Mouse (Mus musculus): ENCODE data around the gene Myo1b. TPM values are rescaled to one million over a fixed set of nuclear protein-coding genes. Genes with fewer than 3 reads are reported as not detected.

Myo1b gene
- polyA plus RNA-seq, 1 experiment from 2014 or later: 87.7 TPM

DNA sequence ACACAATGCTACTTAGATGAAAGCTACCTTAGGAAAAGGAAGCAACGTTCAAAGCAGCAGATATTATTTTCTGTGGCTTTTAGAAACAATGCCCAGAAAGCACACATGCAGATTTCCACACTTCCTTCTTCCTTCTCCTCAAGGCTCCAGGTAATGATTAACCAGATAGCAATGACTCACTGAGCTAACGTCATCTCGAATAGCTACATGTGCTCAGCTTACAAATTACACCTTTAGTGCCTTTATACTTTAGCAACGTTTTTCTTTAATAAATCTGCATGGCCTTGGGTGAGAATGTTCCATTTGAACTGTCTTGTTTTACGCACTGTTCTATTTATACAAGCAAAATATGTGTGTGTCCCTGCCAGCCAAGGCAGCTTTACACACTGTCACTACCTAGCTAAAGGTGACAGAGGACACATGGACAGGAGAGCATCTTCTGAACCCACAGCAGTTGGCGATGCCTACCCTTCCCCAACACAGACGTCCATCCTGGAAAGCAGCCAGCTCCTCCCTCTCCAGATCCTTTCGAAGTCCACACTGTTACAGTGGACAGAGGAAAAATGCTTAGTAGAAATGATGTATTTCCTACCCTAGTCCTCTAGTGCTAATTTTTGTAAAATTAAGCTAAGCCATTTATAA is 66.2 kb downstream of the Myo1b start:
- Histone ChIP-seq H3K27ac (replicated peaks; ENCODE audit: low read depth, low read length) (no peak overlapping the region), H3K4me2 (ENCODE audit: low read depth, low read length) (no peak overlapping the region), H3K36me3 (ENCODE audit: control insufficient read depth, insufficient read depth, low read length) (no peaks in the 10 kb centered on the region), H3K9ac (ENCODE audit: low read depth, low read length) (no peak overlapping the region), H3K27me3 (replicated peaks; ENCODE audit: control insufficient read depth, insufficient read depth, low read length) (no peaks in the 10 kb centered on the region), H3K9me3 (ENCODE audit: control insufficient read depth, low read length) (no peaks in the 10 kb centered on the region), H3K4me3 (ENCODE audit: low read depth, low read length) (no peak overlapping the region), H3K4me1 (ENCODE audit: control insufficient read depth, insufficient read depth, low read length) (peaks cover 6% of the 10 kb centered on the region; the same call in 1 of the 2 replicates)
- no peak; the same call in 1 of the 2 replicates for ATAC-seq (ENCODE audit: low read depth)
- no peak for DNase-seq (ENCODE audit: low spot score)
- WGBS: 57% methylated on average over 8 of the region's 8 CpGs

DNA sequence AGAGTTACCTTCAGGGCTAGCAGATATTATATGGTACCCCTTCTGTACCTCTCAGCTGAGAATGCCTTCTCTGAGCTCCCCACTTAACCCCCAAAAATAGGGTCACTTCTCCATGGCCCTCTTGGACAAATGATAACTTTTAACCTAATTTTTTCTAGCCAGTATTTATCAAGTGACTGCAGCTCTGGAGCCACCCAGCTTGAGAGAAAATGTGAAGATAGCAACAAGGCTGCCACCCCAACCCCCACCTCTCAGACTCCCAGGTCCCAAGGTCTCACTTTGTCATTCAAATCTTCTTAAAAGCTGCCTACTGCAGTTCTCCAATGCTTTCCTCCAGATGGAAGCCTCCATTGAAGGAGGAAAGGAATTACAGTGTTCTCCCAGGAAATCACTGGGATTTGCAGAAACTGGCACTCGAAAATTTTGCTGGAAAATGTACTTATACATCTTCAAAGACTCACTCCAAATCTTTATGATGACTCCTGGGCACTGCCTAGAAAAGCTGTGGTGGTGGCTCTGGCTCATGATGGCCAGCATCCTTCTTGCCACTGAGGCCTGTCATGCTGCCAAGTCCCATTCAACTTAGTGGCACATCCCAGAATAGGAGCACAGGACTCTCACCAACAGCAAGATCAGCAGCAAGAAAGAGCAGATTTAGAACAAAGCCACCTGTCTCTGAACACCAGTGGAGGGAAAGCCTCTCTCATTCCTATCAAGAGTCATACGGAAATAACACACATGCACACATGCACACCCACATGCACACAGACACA is 70.4 kb downstream of the Myo1b start:
- H3K27ac ChIP-seq (replicated peaks; ENCODE audit: low read depth, low read length): no peak overlapping the region
- WGBS: 76% methylated on average over 2 of the region's 2 CpGs

DNA sequence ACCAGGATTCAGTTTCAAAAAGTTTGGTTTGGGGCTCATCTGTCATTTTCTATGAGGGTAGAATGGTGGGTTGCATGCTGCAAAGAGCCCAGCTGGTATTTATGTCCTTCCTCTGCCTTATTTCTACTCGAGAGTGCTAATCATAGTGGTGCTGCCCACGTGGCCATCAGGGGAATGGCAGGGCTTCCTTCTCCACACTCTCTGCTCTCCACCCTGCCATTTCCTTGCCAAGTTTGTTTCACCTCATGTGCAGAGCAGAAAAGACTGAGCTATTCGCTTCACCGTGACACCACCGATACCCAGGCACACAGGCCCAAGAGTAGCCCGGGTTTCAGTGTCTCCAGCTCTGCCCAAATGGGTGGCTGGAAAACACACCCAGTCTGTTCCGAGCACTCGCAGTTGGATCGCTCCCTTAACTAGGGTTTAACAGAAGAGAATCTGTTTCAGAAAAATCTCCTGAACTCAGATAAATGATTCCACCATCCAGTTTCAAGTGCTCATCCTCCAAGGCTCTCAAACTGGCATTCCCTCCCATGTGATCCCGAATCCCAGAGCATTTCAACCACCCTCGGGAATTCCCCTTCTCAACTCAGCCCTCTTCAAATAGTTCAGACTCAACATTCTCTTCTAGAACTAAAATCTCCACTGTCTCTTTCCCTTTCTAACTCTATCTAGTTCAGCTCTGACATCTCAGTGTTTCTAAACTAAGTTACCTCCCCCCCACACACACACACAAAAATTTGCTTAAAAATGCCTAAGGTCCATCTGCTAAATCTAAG is 77.8 kb downstream of the Myo1b start:
- no peak overlapping the region for H3K9ac ChIP-seq (ENCODE audit: low read depth, low read length)
- ATAC-seq (ENCODE audit: low read depth): peak; percentile 73
- H3K36me3 ChIP-seq (ENCODE audit: control insufficient read depth, insufficient read depth, low read length): peaks cover 8% of the 10 kb centered on the region
- 0 out of 2 replicates have a peak overlapping the region, but pooled peaks have one; percentile 8 for H3K4me2 ChIP-seq (ENCODE audit: low read depth, low read length)
- 53% methylated on average over 11 of the region's 11 CpGs for WGBS
- H3K9me3 ChIP-seq (ENCODE audit: control insufficient read depth, low read length): no peaks in the 10 kb centered on the region
- peak; percentile 64 for DNase-seq (ENCODE audit: low spot score)
- H3K27me3 ChIP-seq (replicated peaks; ENCODE audit: control insufficient read depth, insufficient read depth, low read length): no peaks in the 10 kb centered on the region
- peaks cover 29% of the 10 kb centered on the region for H3K4me1 ChIP-seq (ENCODE audit: control insufficient read depth, insufficient read depth, low read length)
- no peak overlapping the region for H3K4me3 ChIP-seq (ENCODE audit: low read depth, low read length)
- peak overlapping the region; percentile 67 for H3K27ac ChIP-seq (replicated peaks; ENCODE audit: low read depth, low read length)

More for the DNA sequence above, 70.4 kb downstream of the Myo1b start:
- ATAC-seq (ENCODE audit: low read depth) (no peak), DNase-seq (ENCODE audit: low spot score) (no peak)
- Histone ChIP-seq H3K4me2 (ENCODE audit: low read depth, low read length) (no peak overlapping the region), H3K27me3 (replicated peaks; ENCODE audit: control insufficient read depth, insufficient read depth, low read length) (no peaks in the 10 kb centered on the region), H3K4me3 (ENCODE audit: low read depth, low read length) (no peak overlapping the region), H3K4me1 (ENCODE audit: control insufficient read depth, insufficient read depth, low read length) (peaks cover 18% of the 10 kb centered on the region), H3K36me3 (ENCODE audit: control insufficient read depth, insufficient read depth, low read length) (no peaks in the 10 kb centered on the region), H3K9me3 (ENCODE audit: control insufficient read depth, low read length) (no peaks in the 10 kb centered on the region), H3K9ac (ENCODE audit: low read depth, low read length) (no peak overlapping the region)

DNA sequence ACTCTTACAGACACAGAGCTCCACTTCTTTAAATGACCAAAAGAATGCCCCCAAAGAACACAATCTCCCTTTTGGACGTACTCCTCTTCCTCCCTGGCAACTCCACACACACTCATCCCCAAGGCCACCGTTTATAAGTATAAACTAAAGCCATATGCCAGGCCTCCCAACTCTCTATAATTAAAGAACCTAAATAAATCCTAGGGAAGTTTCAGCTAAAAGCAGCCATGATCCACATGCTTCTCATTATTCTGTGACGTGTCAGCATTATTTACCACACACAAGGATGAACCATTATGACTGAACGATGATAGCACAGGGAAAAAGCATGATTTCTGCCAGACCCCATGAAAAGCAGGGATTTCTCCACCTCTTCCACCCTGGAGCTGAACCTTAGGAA is 78.6 kb downstream of the Myo1b start:
- H3K9me3 ChIP-seq (ENCODE audit: control insufficient read depth, low read length): no peaks in the 10 kb centered on the region
- DNase-seq (ENCODE audit: low spot score) (peak; percentile 54), ATAC-seq (ENCODE audit: low read depth) (peak; percentile 24; the same call in 1 of the 2 replicates)
- 0 out of 2 replicates have a peak overlapping the region, but pooled peaks have one; percentile 8 for H3K4me2 ChIP-seq (ENCODE audit: low read depth, low read length)
- H3K27ac ChIP-seq (replicated peaks; ENCODE audit: low read depth, low read length): peak overlapping the region; percentile 67
- 31% methylated on average over 4 of the region's 4 CpGs for WGBS
- peaks cover 15% of the 10 kb centered on the region for H3K36me3 ChIP-seq (ENCODE audit: control insufficient read depth, insufficient read depth, low read length)
- no peak overlapping the region for H3K4me3 ChIP-seq (ENCODE audit: low read depth, low read length)
- H3K9ac ChIP-seq (ENCODE audit: low read depth, low read length): no peak overlapping the region
- H3K4me1 ChIP-seq (ENCODE audit: control insufficient read depth, insufficient read depth, low read length): peaks cover 29% of the 10 kb centered on the region
- H3K27me3 ChIP-seq (replicated peaks; ENCODE audit: control insufficient read depth, insufficient read depth, low read length): no peaks in the 10 kb centered on the region

DNA sequence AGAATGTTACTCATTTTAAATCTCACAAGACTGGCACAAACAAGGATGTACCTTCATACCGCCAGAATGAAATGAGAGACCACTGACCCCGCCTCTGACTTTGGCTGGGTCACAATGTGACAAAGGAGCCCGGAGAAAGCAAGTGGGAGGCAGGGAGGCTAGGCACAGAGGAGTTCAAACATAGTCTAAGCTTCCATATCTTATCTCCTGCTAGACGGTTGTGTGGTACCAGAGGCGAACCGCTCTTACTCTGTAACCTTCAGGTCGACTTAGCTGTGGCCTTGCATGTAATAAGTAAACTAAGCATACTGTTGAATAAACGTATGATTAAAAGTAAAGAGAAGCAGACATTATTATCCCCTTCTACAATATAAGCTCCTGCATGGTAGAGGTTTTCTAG is 80.1 kb downstream of the Myo1b start:
- no peak for DNase-seq (ENCODE audit: low spot score)
- H3K9ac ChIP-seq (ENCODE audit: low read depth, low read length): no peak overlapping the region
- no peaks in the 10 kb centered on the region for H3K27me3 ChIP-seq (replicated peaks; ENCODE audit: control insufficient read depth, insufficient read depth, low read length)
- 60% methylated on average over 8 of the region's 8 CpGs for WGBS
- H3K4me3 ChIP-seq (ENCODE audit: low read depth, low read length): no peak overlapping the region
- ATAC-seq (ENCODE audit: low read depth): no peak
- H3K36me3 ChIP-seq (ENCODE audit: control insufficient read depth, insufficient read depth, low read length): peaks cover 22% of the 10 kb centered on the region
- no peak overlapping the region for H3K27ac ChIP-seq (replicated peaks; ENCODE audit: low read depth, low read length)
- H3K4me1 ChIP-seq (ENCODE audit: control insufficient read depth, insufficient read depth, low read length): peaks cover 24% of the 10 kb centered on the region
- no peak overlapping the region for H3K4me2 ChIP-seq (ENCODE audit: low read depth, low read length)
- H3K9me3 ChIP-seq (ENCODE audit: control insufficient read depth, low read length): no peaks in the 10 kb centered on the region

DNA sequence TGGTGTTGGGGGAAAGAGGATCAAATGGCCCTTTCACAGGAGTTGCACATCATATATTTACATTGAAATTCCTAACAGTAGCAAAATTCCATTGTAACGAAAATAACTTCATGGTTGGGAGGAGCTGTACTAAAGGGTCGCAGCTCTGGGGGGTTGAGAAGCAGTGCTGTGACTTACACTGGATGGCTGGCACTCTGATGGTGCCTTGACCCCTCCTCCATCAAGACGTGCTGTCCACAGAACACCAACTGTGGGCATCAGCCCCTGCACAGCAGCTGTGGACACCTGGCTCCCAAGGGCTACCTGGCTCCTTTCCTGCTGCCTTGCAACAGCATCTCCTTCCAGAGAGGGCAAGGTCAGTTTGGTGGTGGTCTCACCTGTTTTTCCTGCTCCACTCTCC is 81.8 kb downstream of the Myo1b start:
- WGBS: 60% methylated on average over 3 of the region's 3 CpGs
- no peak overlapping the region for H3K9ac ChIP-seq (ENCODE audit: low read depth, low read length)
- no peaks in the 10 kb centered on the region for H3K27me3 ChIP-seq (replicated peaks; ENCODE audit: control insufficient read depth, insufficient read depth, low read length)
- no peak overlapping the region for H3K4me3 ChIP-seq (ENCODE audit: low read depth, low read length)
- no peaks in the 10 kb centered on the region for H3K9me3 ChIP-seq (ENCODE audit: control insufficient read depth, low read length)
- no peak overlapping the region for H3K27ac ChIP-seq (replicated peaks; ENCODE audit: low read depth, low read length)
- no peak overlapping the region for H3K4me2 ChIP-seq (ENCODE audit: low read depth, low read length)
- H3K4me1 ChIP-seq (ENCODE audit: control insufficient read depth, insufficient read depth, low read length): peaks cover 24% of the 10 kb centered on the region
- DNase-seq (ENCODE audit: low spot score) (no peak), ATAC-seq (ENCODE audit: low read depth) (no peak)
- H3K36me3 ChIP-seq (ENCODE audit: control insufficient read depth, insufficient read depth, low read length): peaks cover 22% of the 10 kb centered on the region

DNA sequence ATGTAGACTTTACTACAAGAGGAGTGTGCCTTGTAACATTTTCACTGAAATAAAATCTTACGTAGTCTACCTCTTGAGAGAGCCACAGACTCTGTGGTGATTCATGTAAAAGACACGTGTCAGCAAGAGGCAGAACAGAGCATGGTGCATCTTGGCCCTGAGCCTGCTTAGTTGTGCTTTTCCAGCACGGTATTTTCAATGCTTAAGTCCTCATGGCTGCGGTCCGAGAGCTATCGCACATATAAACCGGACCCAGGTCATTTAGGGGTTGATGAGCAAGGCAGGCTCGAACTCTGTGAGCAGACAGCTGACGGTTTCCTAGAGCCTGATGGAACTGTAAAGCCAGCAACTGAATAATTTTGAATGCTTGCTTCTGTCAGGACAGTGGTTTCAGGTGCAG is 86.5 kb downstream of the Myo1b start:
- Histone ChIP-seq H3K4me2 (ENCODE audit: low read depth, low read length) (no peak overlapping the region), H3K9ac (ENCODE audit: low read depth, low read length) (no peak overlapping the region), H3K36me3 (ENCODE audit: control insufficient read depth, insufficient read depth, low read length) (peaks cover 22% of the 10 kb centered on the region), H3K4me3 (ENCODE audit: low read depth, low read length) (no peak overlapping the region), H3K27ac (replicated peaks; ENCODE audit: low read depth, low read length) (no peak overlapping the region), H3K4me1 (ENCODE audit: control insufficient read depth, insufficient read depth, low read length) (no peaks in the 10 kb centered on the region), H3K9me3 (ENCODE audit: control insufficient read depth, low read length) (no peaks in the 10 kb centered on the region), H3K27me3 (replicated peaks; ENCODE audit: control insufficient read depth, insufficient read depth, low read length) (no peaks in the 10 kb centered on the region)
- 86% methylated on average over 9 of the region's 9 CpGs for WGBS
- DNase-seq (ENCODE audit: low spot score) (no peak), ATAC-seq (ENCODE audit: low read depth) (no peak)

DNA sequence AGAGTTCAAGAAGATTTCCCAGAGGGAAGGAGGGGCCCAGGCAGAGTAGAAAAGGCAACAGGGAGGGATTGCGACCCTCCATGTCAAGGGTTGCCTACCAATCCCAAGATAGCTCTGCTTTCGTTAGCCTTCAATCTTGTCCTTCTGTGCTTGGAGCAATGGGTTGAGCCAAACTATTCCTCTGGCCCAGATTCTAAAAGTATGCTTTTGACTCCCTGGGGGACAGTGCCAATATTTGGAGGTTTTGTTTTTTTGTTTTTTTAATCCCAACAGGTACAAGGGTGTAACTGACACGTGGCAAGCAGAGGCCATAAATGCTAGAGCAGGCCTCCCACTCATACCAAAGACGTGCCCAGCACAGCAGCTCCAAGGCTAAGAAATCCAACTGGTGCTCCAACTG is 93.3 kb downstream of the Myo1b start:
- WGBS: 79% methylated on average over 4 of the region's 4 CpGs
- ATAC-seq (ENCODE audit: low read depth) (no peak), DNase-seq (ENCODE audit: low spot score) (no peak)
- Histone ChIP-seq H3K9ac (ENCODE audit: low read depth, low read length) (no peak overlapping the region), H3K4me1 (ENCODE audit: control insufficient read depth, insufficient read depth, low read length) (peaks cover 25% of the 10 kb centered on the region), H3K9me3 (ENCODE audit: control insufficient read depth, low read length) (no peaks in the 10 kb centered on the region), H3K4me3 (ENCODE audit: low read depth, low read length) (no peak overlapping the region), H3K27me3 (replicated peaks; ENCODE audit: control insufficient read depth, insufficient read depth, low read length) (no peaks in the 10 kb centered on the region), H3K4me2 (ENCODE audit: low read depth, low read length) (no peak overlapping the region), H3K36me3 (ENCODE audit: control insufficient read depth, insufficient read depth, low read length) (0 out of 2 replicates have a peak, but pooled peaks cover 5% of the 10 kb centered on the region), H3K27ac (replicated peaks; ENCODE audit: low read depth, low read length) (peak overlapping the region; percentile 65)
